23 mouse cellular contexts compared by ENCODE assay signal in genomic region chr8:75078215-75078614, GRCm38 (mm10).
"Had no signal": no experiment of that assay in that cellular context is flagged by ENCODE, and none has a peak within 500 bp of the region (broad histone marks: within the 10 kb centered on the region; RNA-seq: fewer than 3 reads in every experiment).

No protein-coding gene starts in this region.

- ATAC-seq: hindbrain, postnatal 0 days; intestine, embryonic 16.5 days had no signal

- H3K9ac ChIP-seq: heart, embryonic 12.5 days; hindbrain, embryonic 12.5 days; hindbrain, embryonic 14.5 days; limb, embryonic 12.5 days; liver, embryonic 13.5 days had no signal

- H3K27ac ChIP-seq: gastrocnemius, adult 2 months; heart, embryonic 10.5 days; hindbrain, embryonic 10.5 days; hindbrain, embryonic 12.5 days; hindbrain, embryonic 14.5 days; hindbrain, postnatal 0 days; layer of hippocampus, adult 2 months; left cerebral cortex, adult 2 months; limb, embryonic 10.5 days; limb, embryonic 12.5 days; liver, embryonic 13.5 days had no signal

- H3K9me3 ChIP-seq: heart, embryonic 10.5 days; heart, embryonic 12.5 days; hindbrain, embryonic 10.5 days; hindbrain, embryonic 12.5 days; limb, embryonic 10.5 days; limb, embryonic 12.5 days; liver, embryonic 13.5 days had no signal

- H3K4me3 ChIP-seq: gastrocnemius, adult 2 months; heart, embryonic 10.5 days; heart, embryonic 12.5 days; hindbrain, embryonic 10.5 days; hindbrain, embryonic 12.5 days; layer of hippocampus, adult 2 months; left cerebral cortex, adult 2 months; limb, embryonic 10.5 days; limb, embryonic 12.5 days; liver, embryonic 13.5 days had no signal

- DNase-seq: gastrocnemius, adult 2 months; gastrocnemius, postnatal 10 days; gastrocnemius, postnatal 25 days; heart, adult 18-20 months; heart, postnatal 10 days; heart, postnatal 4 days; kidney, adult 11 months; kidney, adult 2 months; kidney, postnatal 10 days; kidney, postnatal 25 days; kidney, postnatal 4 days; liver, embryonic 13.5 days had no signal

- H3K4me2 ChIP-seq: heart, embryonic 12.5 days; hindbrain, embryonic 12.5 days; hindbrain, embryonic 14.5 days; limb, embryonic 12.5 days; liver, embryonic 13.5 days had no signal

- H3K36me3 ChIP-seq: heart, embryonic 10.5 days; heart, embryonic 12.5 days; hindbrain, embryonic 10.5 days; hindbrain, embryonic 12.5 days; limb, embryonic 10.5 days; limb, embryonic 12.5 days; liver, embryonic 13.5 days had no signal

- H3K27me3 ChIP-seq: heart, embryonic 12.5 days; hindbrain, embryonic 12.5 days; limb, embryonic 12.5 days; liver, embryonic 13.5 days had no signal

- H3K4me1 ChIP-seq: hindbrain, embryonic 12.5 days had no signal
